Mouse (Mus musculus) kidney, adult 8-10 months (tissue): ENCODE data around the gene Sel1l2.
"Not testable (repeated sequence)": the region's sequence is repeated elsewhere in the genome, so short reads cannot be mapped to it uniquely, and the experiment has no call there.

Source experiments
- DNase-seq, 2 experiments: peaks; one replicate each; pipeline ENCODE4 v3.0.0; 2022

Gene Sel1l2

GRCm38 (mm10) chr2:140214519-140215027 lies 174.9 kb downstream of the Sel1l2 start:
- no peak for DNase-seq

- DNase-seq = no peak
Measured at GRCm38 (mm10) chr2:140203756-140204155, 185.8 kb downstream of the Sel1l2 start.

- DNase-seq = no peak
Measured at GRCm38 (mm10) chr2:140202573-140202972, 186.9 kb downstream of the Sel1l2 start.

GRCm38 (mm10) chr2:140200713-140201112 lies 188.8 kb downstream of the Sel1l2 start:
- DNase-seq = no peak

GRCm38 (mm10) chr2:140185685-140186210 lies 203.8 kb downstream of the Sel1l2 start:
- DNase-seq = not testable (repeated sequence)
